Mouse (Mus musculus): ENCODE measurements around the gene Pxn. TPM values are rescaled to one million over a fixed set of nuclear protein-coding genes. Genes with fewer than 3 reads are reported as not detected.

Gene Pxn
- polyA plus RNA-seq, 1 experiment from 2014 or later = 56.4 TPM

GRCm38 (mm10) chr5:115522981-115523499, 16.6 kb downstream of the Pxn start:
- no peak overlapping the region for H3K9ac ChIP-seq (replicated peaks; ENCODE audit: low read depth)
- no peaks in the 10 kb centered on the region for H3K27me3 ChIP-seq (replicated peaks; ENCODE audit: insufficient read depth, low read length)
- H3K27ac ChIP-seq (ENCODE audit: low read length) = peak overlapping the region; percentile 83
- TF ChIP-seq CTCF (IDR thresholded peaks at IDR 0.05) = no peak
- TF ChIP-seq EP300 (IDR thresholded peaks at IDR 0.05) = no peak
- no peak overlapping the region for H3K4me2 ChIP-seq (replicated peaks; ENCODE audit: low read depth, low read length)
- H3K4me1 ChIP-seq (ENCODE audit: insufficient read depth, low read depth, low read length) = peaks cover 38% of the 10 kb centered on the region
- DNase-seq (ENCODE audit: low spot score) (no peak), ATAC-seq (no peak)
- no peaks in the 10 kb centered on the region; the same call in 1 of the 2 replicates for H3K36me3 ChIP-seq (ENCODE audit: insufficient read depth, low read length)
- WGBS = 71% methylated on average over 15 of the region's 15 CpGs
- H3K4me3 ChIP-seq (ENCODE audit: low read depth, low read length) = no peak overlapping the region
- H3K9me3 ChIP-seq (ENCODE audit: low read length) = no peaks in the 10 kb centered on the region

- H3K9ac ChIP-seq (replicated peaks; ENCODE audit: low read depth) = no peak overlapping the region
- ATAC-seq = peak; percentile 77
- H3K4me3 ChIP-seq (ENCODE audit: low read depth, low read length) = no peak overlapping the region
- H3K4me2 ChIP-seq (replicated peaks; ENCODE audit: low read depth, low read length) = peak overlapping the region; percentile 11; the same call in 1 of the 2 replicates
- H3K36me3 ChIP-seq (ENCODE audit: insufficient read depth, low read length) = no peaks in the 10 kb centered on the region; the same call in 1 of the 2 replicates
- TF ChIP-seq EP300 (IDR thresholded peaks at IDR 0.05) (no peak), CTCF (IDR thresholded peaks at IDR 0.05) (peak; percentile 64)
- H3K27ac ChIP-seq (ENCODE audit: low read length) = peak overlapping the region; percentile 59
- no peaks in the 10 kb centered on the region for H3K9me3 ChIP-seq (ENCODE audit: low read length)
- peak; percentile 82 for DNase-seq (ENCODE audit: low spot score)
- H3K4me1 ChIP-seq (ENCODE audit: insufficient read depth, low read depth, low read length) = peaks cover 41% of the 10 kb centered on the region
- 16% methylated on average over 15 of the region's 15 CpGs for WGBS
- H3K27me3 ChIP-seq (replicated peaks; ENCODE audit: insufficient read depth, low read length) = no peaks in the 10 kb centered on the region
Observed at GRCm38 (mm10) chr5:115523971-115524370, 17.5 kb downstream of the Pxn start.

GRCm38 (mm10) chr5:115524471-115524870, 18.0 kb downstream of the Pxn start:
- Histone ChIP-seq H3K9me3 (ENCODE audit: low read length) (no peaks in the 10 kb centered on the region), H3K27ac (ENCODE audit: low read length) (peak overlapping the region; percentile 59; the same call in 1 of the 2 replicates), H3K4me2 (replicated peaks; ENCODE audit: low read depth, low read length) (peak overlapping the region; percentile 11; the same call in 1 of the 2 replicates), H3K4me3 (ENCODE audit: low read depth, low read length) (no peak overlapping the region), H3K4me1 (ENCODE audit: insufficient read depth, low read depth, low read length) (peaks cover 46% of the 10 kb centered on the region), H3K36me3 (ENCODE audit: insufficient read depth, low read length) (no peaks in the 10 kb centered on the region; the same call in 1 of the 2 replicates), H3K9ac (replicated peaks; ENCODE audit: low read depth) (no peak overlapping the region; the same call in 1 of the 2 replicates), H3K27me3 (replicated peaks; ENCODE audit: insufficient read depth, low read length) (no peaks in the 10 kb centered on the region)
- DNase-seq (ENCODE audit: low spot score) (peak; percentile 25), ATAC-seq (no peak)
- TF ChIP-seq CTCF (IDR thresholded peaks at IDR 0.05) (no peak), EP300 (IDR thresholded peaks at IDR 0.05) (no peak)
- 32% methylated on average over 12 of the region's 12 CpGs for WGBS

GRCm38 (mm10) chr5:115525416-115525815, 18.9 kb downstream of the Pxn start:
- ATAC-seq (no peak), DNase-seq (ENCODE audit: low spot score) (no peak)
- no peak for TF ChIP-seq EP300 (IDR thresholded peaks at IDR 0.05)
- TF ChIP-seq CTCF (IDR thresholded peaks at IDR 0.05) = no peak
- no peaks in the 10 kb centered on the region for H3K27me3 ChIP-seq (replicated peaks; ENCODE audit: insufficient read depth, low read length)
- 0 out of 2 replicates have a peak overlapping the region, but pooled peaks have one; percentile 1 for H3K27ac ChIP-seq (ENCODE audit: low read length)
- no peak overlapping the region for H3K4me2 ChIP-seq (replicated peaks; ENCODE audit: low read depth, low read length)
- WGBS = 75% methylated on average over 4 of the region's 4 CpGs
- no peak overlapping the region for H3K4me3 ChIP-seq (ENCODE audit: low read depth, low read length)
- H3K9me3 ChIP-seq (ENCODE audit: low read length) = no peaks in the 10 kb centered on the region
- H3K36me3 ChIP-seq (ENCODE audit: insufficient read depth, low read length) = no peaks in the 10 kb centered on the region; the same call in 1 of the 2 replicates
- H3K4me1 ChIP-seq (ENCODE audit: insufficient read depth, low read depth, low read length) = peaks cover 50% of the 10 kb centered on the region
- no peak overlapping the region for H3K9ac ChIP-seq (replicated peaks; ENCODE audit: low read depth)

- H3K9me3 ChIP-seq (ENCODE audit: low read length) = no peaks in the 10 kb centered on the region
- no peaks in the 10 kb centered on the region for H3K27me3 ChIP-seq (replicated peaks; ENCODE audit: insufficient read depth, low read length)
- H3K4me2 ChIP-seq (replicated peaks; ENCODE audit: low read depth, low read length) = no peak overlapping the region
- H3K9ac ChIP-seq (replicated peaks; ENCODE audit: low read depth) = no peak overlapping the region
- no peak overlapping the region for H3K27ac ChIP-seq (ENCODE audit: low read length)
- H3K4me3 ChIP-seq (ENCODE audit: low read depth, low read length) = no peak overlapping the region
- no peaks in the 10 kb centered on the region; the same call in 1 of the 2 replicates for H3K36me3 ChIP-seq (ENCODE audit: insufficient read depth, low read length)
- DNase-seq (ENCODE audit: low spot score) (no peak), ATAC-seq (no peak)
- H3K4me1 ChIP-seq (ENCODE audit: insufficient read depth, low read depth, low read length) = peaks cover 49% of the 10 kb centered on the region
- WGBS = 72% methylated on average over 9 of the region's 9 CpGs
- TF ChIP-seq CTCF (IDR thresholded peaks at IDR 0.05) (no peak), EP300 (IDR thresholded peaks at IDR 0.05) (no peak)
Observed at GRCm38 (mm10) chr5:115525943-115526342, 19.5 kb downstream of the Pxn start.

- 85% methylated on average over 17 of the region's 17 CpGs for WGBS
Observed at GRCm38 (mm10) chr5:115526456-115527202, 20.2 kb downstream of the Pxn start.

More at GRCm38 (mm10) chr5:115526456-115527202, 20.2 kb downstream of the Pxn start:
- no peak overlapping the region for H3K4me3 ChIP-seq (ENCODE audit: low read depth, low read length)
- H3K36me3 ChIP-seq (ENCODE audit: insufficient read depth, low read length) = no peaks in the 10 kb centered on the region; the same call in 1 of the 2 replicates
- no peak overlapping the region for H3K4me2 ChIP-seq (replicated peaks; ENCODE audit: low read depth, low read length)
- TF ChIP-seq CTCF (IDR thresholded peaks at IDR 0.05) (no peak), EP300 (IDR thresholded peaks at IDR 0.05) (no peak)
- DNase-seq (ENCODE audit: low spot score) = no peak
- no peaks in the 10 kb centered on the region for H3K9me3 ChIP-seq (ENCODE audit: low read length)
- H3K9ac ChIP-seq (replicated peaks; ENCODE audit: low read depth) = no peak overlapping the region
- H3K4me1 ChIP-seq (ENCODE audit: insufficient read depth, low read depth, low read length) = peaks cover 51% of the 10 kb centered on the region
- H3K27ac ChIP-seq (ENCODE audit: low read length) = no peak overlapping the region
- no peaks in the 10 kb centered on the region for H3K27me3 ChIP-seq (replicated peaks; ENCODE audit: insufficient read depth, low read length)
- no peak for ATAC-seq

Measured in lung, postnatal 0 days (tissue).